ENCODE assay signal across 29 mouse cellular contexts in genomic region chr5:62820363-62821271, GRCm38 (mm10). TPM values are rescaled to one million over a fixed set of nuclear protein-coding genes. Genes with fewer than 3 reads are reported as not detected.
DNase-seq lines count a peak whose midpoint lies in the region; ATAC-seq and TF ChIP-seq lines count a peak whose summit lies in the region.
"Had no signal": no experiment of that assay in that cellular context is flagged by ENCODE, and none has a peak within 500 bp of the region (broad histone marks: within the 10 kb centered on the region; RNA-seq: fewer than 3 reads in every experiment).

No protein-coding gene starts in this region.

- H3K27ac ChIP-seq in forebrain, embryonic 14.5 days (ENCODE audit: low read depth, low read length): no peak overlapping the region
- no peak overlapping the region for H3K27ac ChIP-seq in forebrain, embryonic 12.5 days
- no peak overlapping the region for H3K27ac ChIP-seq in hindbrain, embryonic 16.5 days (ENCODE audit: low read depth, low read length)
- H3K27ac ChIP-seq in hindbrain, embryonic 10.5 days: no peak overlapping the region
- no peak overlapping the region for H3K27ac ChIP-seq in midbrain, postnatal 0 days (ENCODE audit: low read depth, low read length)
- H3K27ac ChIP-seq in midbrain, embryonic 10.5 days (replicated peaks): no peak overlapping the region
- no peak overlapping the region; the same call in 1 of the 2 replicates for H3K27ac ChIP-seq in left cerebral cortex, adult 2 months
- H3K27ac ChIP-seq: heart, adult 2 months; heart, embryonic 13.5 days; kidney, postnatal 0 days; limb, embryonic 10.5 days; liver, embryonic 15.5 days; macrophage; midbrain, embryonic 13.5 days; stomach, embryonic 15.5 days had no signal

- H3K79me2 ChIP-seq in myocyte (ENCODE audit: control insufficient read depth, insufficient read depth): no peaks in the 10 kb centered on the region

- intact Hi-C loops in left cerebral cortex, adult 2 months (cut with DNase I): no loop called here

- no peak overlapping the region for H3K4me2 ChIP-seq in forebrain, embryonic 14.5 days (ENCODE audit: low read length)
- H3K4me2 ChIP-seq in forebrain, embryonic 12.5 days: no peak overlapping the region
- H3K4me2 ChIP-seq in hindbrain, embryonic 16.5 days (ENCODE audit: low read length): no peak overlapping the region
- H3K4me2 ChIP-seq in midbrain, postnatal 0 days (ENCODE audit: low read depth, low read length, poor library complexity, severe bottlenecking): no peak overlapping the region
- peak overlapping the region; percentile 71 for H3K4me2 ChIP-seq in myocyte (ENCODE audit: low read depth)
- H3K4me2 ChIP-seq: heart, embryonic 13.5 days; liver, embryonic 15.5 days; midbrain, embryonic 13.5 days; stomach, embryonic 15.5 days had no signal

- no peak for TF ChIP-seq CTCF in midbrain, postnatal 0 days (IDR thresholded peaks at IDR 0.05)
- TF ChIP-seq CTCF in left cerebral cortex, adult 2 months (IDR thresholded peaks at IDR 0.05): no peak

- H3K9me3 ChIP-seq in forebrain, embryonic 14.5 days (replicated peaks; ENCODE audit: control insufficient read depth, low read length): no peaks in the 10 kb centered on the region
- no peaks in the 10 kb centered on the region for H3K9me3 ChIP-seq in forebrain, embryonic 12.5 days
- no peaks in the 10 kb centered on the region for H3K9me3 ChIP-seq in hindbrain, embryonic 16.5 days (ENCODE audit: control insufficient read depth, low read length)
- no peaks in the 10 kb centered on the region for H3K9me3 ChIP-seq in hindbrain, embryonic 10.5 days
- H3K9me3 ChIP-seq in midbrain, postnatal 0 days (ENCODE audit: low read length): no peaks in the 10 kb centered on the region
- H3K9me3 ChIP-seq in midbrain, embryonic 10.5 days (replicated peaks): no peaks in the 10 kb centered on the region
- H3K9me3 ChIP-seq: heart, embryonic 13.5 days; limb, embryonic 10.5 days; liver, embryonic 15.5 days; midbrain, embryonic 13.5 days; stomach, embryonic 15.5 days had no signal

- peak; percentile 34; the same call in 1 of the 2 replicates for ATAC-seq in forebrain, embryonic 14.5 days
- ATAC-seq in forebrain, embryonic 12.5 days (ENCODE audit: low FRiP score): no peak
- ATAC-seq in hindbrain, embryonic 16.5 days: peak; percentile 72; the same call in 1 of the 2 replicates
- ATAC-seq in midbrain, postnatal 0 days (ENCODE audit: low FRiP score): no peak
- ATAC-seq: lung, postnatal 0 days; midbrain, embryonic 13.5 days had no signal

- no peak for TF ChIP-seq POLR2A in myocyte (IDR thresholded peaks at IDR 0.05; ENCODE audit: insufficient read length, low read depth)

- no peaks in the 10 kb centered on the region for H3K4me1 ChIP-seq in forebrain, embryonic 14.5 days (ENCODE audit: control insufficient read depth, insufficient read depth, low read length)
- no peaks in the 10 kb centered on the region for H3K4me1 ChIP-seq in forebrain, embryonic 12.5 days
- H3K4me1 ChIP-seq in hindbrain, embryonic 16.5 days (ENCODE audit: control insufficient read depth, insufficient read depth, low read depth, low read length): no peaks in the 10 kb centered on the region
- H3K4me1 ChIP-seq in hindbrain, embryonic 10.5 days (replicated peaks): no peaks in the 10 kb centered on the region
- H3K4me1 ChIP-seq in midbrain, postnatal 0 days (ENCODE audit: insufficient read depth, low read length): no peaks in the 10 kb centered on the region
- no peaks in the 10 kb centered on the region for H3K4me1 ChIP-seq in midbrain, embryonic 10.5 days
- H3K4me1 ChIP-seq: heart, embryonic 13.5 days; limb, embryonic 10.5 days; liver, embryonic 15.5 days; midbrain, embryonic 13.5 days; stomach, embryonic 15.5 days had no signal

- WGBS in forebrain, embryonic 14.5 days: 50% methylated on average over 8 of the region's 8 CpGs
- WGBS in forebrain, embryonic 12.5 days: 60% methylated on average over 8 of the region's 8 CpGs
- 66% methylated on average over 8 of the region's 8 CpGs for whole genome bisulfite sequencing in hindbrain, embryonic 16.5 days
- WGBS in hindbrain, embryonic 10.5 days: 83% methylated on average over 8 of the region's 8 CpGs
- 71% methylated on average over 8 of the region's 8 CpGs for WGBS in midbrain, postnatal 0 days
- 81% methylated on average over 8 of the region's 8 CpGs for WGBS in midbrain, embryonic 10.5 days

- no peak overlapping the region for H3ac ChIP-seq in myocyte (ENCODE audit: control insufficient read depth, insufficient read length)

- no peak overlapping the region for H3K4me3 ChIP-seq in forebrain, embryonic 14.5 days (ENCODE audit: low read depth, low read length)
- no peak overlapping the region for H3K4me3 ChIP-seq in forebrain, embryonic 12.5 days (replicated peaks)
- H3K4me3 ChIP-seq in hindbrain, embryonic 16.5 days (ENCODE audit: low read length): no peak overlapping the region
- no peak overlapping the region for H3K4me3 ChIP-seq in hindbrain, embryonic 10.5 days
- H3K4me3 ChIP-seq in midbrain, postnatal 0 days (ENCODE audit: low read depth, low read length): no peak overlapping the region
- no peak overlapping the region for H3K4me3 ChIP-seq in midbrain, embryonic 10.5 days
- H3K4me3 ChIP-seq in myocyte: no peak overlapping the region
- H3K4me3 ChIP-seq in left cerebral cortex, adult 2 months: no peak overlapping the region
- H3K4me3 ChIP-seq: heart, adult 2 months; heart, embryonic 13.5 days; limb, embryonic 10.5 days; liver, embryonic 15.5 days; midbrain, embryonic 13.5 days; stomach, embryonic 15.5 days had no signal

- H3K9ac ChIP-seq in forebrain, embryonic 14.5 days (ENCODE audit: low read length): no peak overlapping the region
- no peak overlapping the region for H3K9ac ChIP-seq in forebrain, embryonic 12.5 days
- H3K9ac ChIP-seq in hindbrain, embryonic 16.5 days (ENCODE audit: low read depth, low read length): no peak overlapping the region
- H3K9ac ChIP-seq in midbrain, postnatal 0 days (replicated peaks; ENCODE audit: low read length, poor library complexity, severe bottlenecking): no peak overlapping the region
- H3K9ac ChIP-seq: heart, embryonic 13.5 days; liver, embryonic 15.5 days; midbrain, embryonic 13.5 days; stomach, embryonic 15.5 days had no signal

- H3K36me3 ChIP-seq in forebrain, embryonic 14.5 days (ENCODE audit: control insufficient read depth, insufficient read depth, low read length): no peaks in the 10 kb centered on the region
- H3K36me3 ChIP-seq in forebrain, embryonic 12.5 days (replicated peaks): no peaks in the 10 kb centered on the region
- no peaks in the 10 kb centered on the region for H3K36me3 ChIP-seq in hindbrain, embryonic 16.5 days (ENCODE audit: control insufficient read depth, insufficient read depth, low read length)
- H3K36me3 ChIP-seq in hindbrain, embryonic 10.5 days: no peaks in the 10 kb centered on the region
- H3K36me3 ChIP-seq in midbrain, postnatal 0 days (ENCODE audit: insufficient read depth, low read length): no peaks in the 10 kb centered on the region
- H3K36me3 ChIP-seq in midbrain, embryonic 10.5 days: no peaks in the 10 kb centered on the region
- H3K36me3 ChIP-seq in myocyte (ENCODE audit: control insufficient read depth, insufficient read depth): no peaks in the 10 kb centered on the region
- H3K36me3 ChIP-seq: heart, embryonic 13.5 days; limb, embryonic 10.5 days; liver, embryonic 15.5 days; midbrain, embryonic 13.5 days; stomach, embryonic 15.5 days had no signal

- DNase-seq in forebrain, embryonic 14.5 days (ENCODE audit: low spot score): peak; percentile 25
- DNase-seq in hindbrain, embryonic 10.5 days (ENCODE audit: low spot score): no peak
- DNase-seq in midbrain, postnatal 0 days (ENCODE audit: low spot score): peak; percentile 49
- no peak for DNase-seq in midbrain, embryonic 10.5 days (ENCODE audit: low spot score)
- DNase-seq in left cerebral cortex, adult 2 months (ENCODE audit: extremely low spot score in 1 of 2, low spot score in 2 of 2): no peak
- DNase-seq: adrenal gland, adult 8-10 months; cerebellum, adult 9-11 months; gastrocnemius, postnatal 25 days; heart, adult 2 months; heart, postnatal 14 days; kidney, adult 2 months; liver; thymus, postnatal 25 days had no signal

- no peaks in the 10 kb centered on the region for H3K27me3 ChIP-seq in forebrain, embryonic 14.5 days (replicated peaks; ENCODE audit: control insufficient read depth, insufficient read depth, low read length)
- H3K27me3 ChIP-seq in forebrain, embryonic 12.5 days: no peaks in the 10 kb centered on the region
- H3K27me3 ChIP-seq in hindbrain, embryonic 16.5 days (replicated peaks; ENCODE audit: control insufficient read depth, insufficient read depth, low read length): no peaks in the 10 kb centered on the region
- no peaks in the 10 kb centered on the region for H3K27me3 ChIP-seq in hindbrain, embryonic 10.5 days (ENCODE audit: insufficient read depth, poor library complexity, severe bottlenecking)
- no peaks in the 10 kb centered on the region for H3K27me3 ChIP-seq in midbrain, postnatal 0 days (ENCODE audit: insufficient read depth, low read length)
- no peaks in the 10 kb centered on the region for H3K27me3 ChIP-seq in midbrain, embryonic 10.5 days (ENCODE audit: low read depth, poor library complexity, severe bottlenecking)
- H3K27me3 ChIP-seq in myocyte (ENCODE audit: control insufficient read depth, insufficient read depth, insufficient read length): no peaks in the 10 kb centered on the region
- H3K27me3 ChIP-seq: heart, embryonic 13.5 days; liver, embryonic 15.5 days; midbrain, embryonic 13.5 days; stomach, embryonic 15.5 days had no signal

RNA-seq across cellular contexts. Expression of gene Dthd1, which starts 7.0 kb away (rescaled TPM):
- polyA plus RNA-seq in forebrain, embryonic 14.5 days (2014; fragmentation: Nextera tagmentation; extraction: Ambion mirVana): not detected in 2 replicates
- not detected in 2 replicates for polyA plus RNA-seq in forebrain, embryonic 12.5 days (2016; fragmentation: Nextera tagmentation; extraction: Ambion mirVana)
- not detected in 2 replicates for polyA plus RNA-seq in hindbrain, embryonic 16.5 days (2015; fragmentation: Nextera tagmentation; extraction: Ambion mirVana)
- polyA plus RNA-seq in hindbrain, embryonic 10.5 days (2016; fragmentation: Nextera tagmentation; extraction: Ambion mirVana): not detected in 2 replicates
- total RNA-seq in midbrain, postnatal 0 days (2014; rRNA removed): 0.11 and 0.24 TPM in 2 replicates
- polyA plus RNA-seq in midbrain, postnatal 0 days (2015; fragmentation: Nextera tagmentation; extraction: Ambion mirVana): not detected in 2 replicates
- not detected in 2 replicates for polyA plus RNA-seq in midbrain, embryonic 10.5 days (2016; fragmentation: Nextera tagmentation; extraction: Ambion mirVana)
- polyA plus RNA-seq in myocyte (2012; fragmentation: generic; extraction: Trizol): 0.29 TPM
- not detected for total RNA-seq in left cerebral cortex, adult 2 months (2021)
- total RNA-seq: adrenal gland, adult 8-10 months; gastrocnemius, postnatal 25 days; heart, adult 2 months; MEL had no signal
- polyA plus RNA-seq: embryonic facial prominence, embryonic 11.5 days; heart, adult 2 months; heart, embryonic 13.5 days; intestine, embryonic 14.5 days; kidney, adult 2 months; kidney, postnatal 0 days; large intestine, adult 2 months; limb, embryonic 10.5 days; liver, embryonic 15.5 days; lung, postnatal 0 days; macrophage; midbrain, embryonic 13.5 days; neural tube, embryonic 14.5 days; stomach, embryonic 15.5 days had no signal

RNA-seq across cellular contexts. Expression of gene Arap2, which starts 54.7 kb away (rescaled TPM):
- polyA plus RNA-seq in forebrain, embryonic 14.5 days (2014; fragmentation: Nextera tagmentation; extraction: Ambion mirVana): 2.0 and 2.9 TPM in 2 replicates
- polyA plus RNA-seq in forebrain, embryonic 12.5 days (2016; fragmentation: Nextera tagmentation; extraction: Ambion mirVana): 0.94 and 2.1 TPM in 2 replicates
- polyA plus RNA-seq in hindbrain, embryonic 16.5 days (2015; fragmentation: Nextera tagmentation; extraction: Ambion mirVana): 7.4 and 8.4 TPM in 2 replicates
- 0.77 and 1.2 TPM in 2 replicates for polyA plus RNA-seq in hindbrain, embryonic 10.5 days (2016; fragmentation: Nextera tagmentation; extraction: Ambion mirVana)
- total RNA-seq in midbrain, postnatal 0 days (2014; rRNA removed): 16.7 and 18.7 TPM in 2 replicates
- 9.5 and 10.8 TPM in 2 replicates for polyA plus RNA-seq in midbrain, postnatal 0 days (2015; fragmentation: Nextera tagmentation; extraction: Ambion mirVana)
- 0.94 and 1.3 TPM in 2 replicates for polyA plus RNA-seq in midbrain, embryonic 10.5 days (2016; fragmentation: Nextera tagmentation; extraction: Ambion mirVana)
- 1.2 TPM for polyA plus RNA-seq in myocyte (2012; fragmentation: generic; extraction: Trizol)
- 10 to 100 TPM; 64.7 to 73.6 TPM for total RNA-seq in left cerebral cortex, adult 2 months (2021)
- total RNA-seq: MEL had no signal

Comparison
In these comparisons a context has a peak if more than half of its experiments do, and no peak if none do; other contexts are left out.
1. ATAC-seq: peak in forebrain, embryonic 14.5 days (single experiment) and hindbrain, embryonic 16.5 days (single experiment); none in forebrain, embryonic 12.5 days (single experiment) and midbrain, postnatal 0 days (single experiment).
2. DNase-seq: peak in forebrain, embryonic 14.5 days (single experiment) and midbrain, postnatal 0 days (single experiment); none in hindbrain, embryonic 10.5 days (single experiment), midbrain, embryonic 10.5 days (single experiment) and left cerebral cortex, adult 2 months (0 of 2).